Mouse (Mus musculus) thymus, adult 2 months (tissue): ENCODE data around the gene Sugct.

Experiments
- CTCF ChIP-seq: fragments of 200-500 bp; IDR thresholded peaks from 2 replicates; pipeline ENCODE4 v1.5.1; 2012; ENCODE audit warnings: mild to moderate bottlenecking, control low read depth, low read length, moderate library complexity, borderline replicate concordance; ENCODE audit not compliant: control insufficient read depth, poor library complexity, insufficient read depth; ENCODE audit errors: extremely low read depth
- POLR2A ChIP-seq: fragments of 200-500 bp; IDR thresholded peaks from 2 replicates; pipeline ENCODE4 v1.6.1; 2012; ENCODE audit warnings: mild to moderate bottlenecking, low read length, control low read depth, moderate library complexity; ENCODE audit not compliant: control insufficient read depth, poor library complexity, insufficient read depth; ENCODE audit errors: extremely low read depth

DNA sequence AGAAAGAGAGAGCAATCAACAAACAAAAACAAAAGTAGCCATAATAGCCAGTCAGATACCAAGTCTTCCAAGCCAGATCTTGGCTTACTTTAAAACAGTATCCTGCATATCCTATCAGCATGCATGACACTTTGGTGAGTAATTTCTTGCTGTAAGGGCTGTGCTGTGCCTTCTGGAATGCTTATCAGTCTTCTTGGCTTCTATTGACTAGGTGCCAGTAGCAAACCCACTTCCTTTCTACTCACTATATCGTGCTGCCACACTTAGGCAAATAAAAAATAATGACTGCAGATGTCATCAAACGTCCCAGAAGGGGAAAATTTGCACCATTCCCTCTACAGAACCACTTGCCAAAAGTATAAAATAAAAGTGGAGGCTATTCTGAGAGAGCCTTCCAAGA, 848.1 kb downstream of the Sugct start:
- TF ChIP-seq CTCF (no peak), POLR2A (no peak)
